Mouse (Mus musculus) neural tube, embryonic 15.5 days (tissue): ENCODE data around the gene Rem2. TPM values are rescaled to one million over a fixed set of nuclear protein-coding genes. Genes with fewer than 3 reads are reported as not detected.

Source experiments
- ATAC-seq: fragments of 200-750 bp; cut with Nextera tagmentation; 2 replicates; pipeline ENCODE4 v1.8.0; 2017; ENCODE audit warnings: mild to moderate bottlenecking, moderate TSS enrichment, moderate library complexity; ENCODE audit not compliant: low FRiP score
- H3K27ac ChIP-seq: fragments of 300-500 bp; sonication (generic); replicated peaks from 2 replicates; pipeline ENCODE4 v1.5.1; 2015; ENCODE audit warnings: mild to moderate bottlenecking, inconsistent platforms
- H3K27me3 ChIP-seq: fragments of 300-500 bp; sonication (generic); replicated peaks from 2 replicates; pipeline ENCODE4 v1.6.1; 2015; ENCODE audit warnings: inconsistent platforms
- H3K36me3 ChIP-seq: fragments of 300-500 bp; sonication (generic); 2 replicates; pipeline ENCODE4 v1.6.1; 2015; ENCODE audit warnings: inconsistent platforms
- H3K4me1 ChIP-seq: fragments of 300-500 bp; sonication (generic); 2 replicates; pipeline ENCODE4 v1.6.1; 2015; ENCODE audit warnings: inconsistent platforms
- H3K4me2 ChIP-seq: fragments of 300-500 bp; sonication (generic); 2 replicates; pipeline ENCODE4 v1.6.1; 2015; ENCODE audit warnings: inconsistent platforms, mild to moderate bottlenecking, moderate library complexity
- H3K4me3 ChIP-seq: fragments of 300-500 bp; sonication (generic); replicated peaks from 2 replicates; pipeline ENCODE4 v1.5.1; 2015; ENCODE audit warnings: mild to moderate bottlenecking, inconsistent platforms
- H3K9ac ChIP-seq: fragments of 300-500 bp; sonication (generic); replicated peaks from 2 replicates; pipeline ENCODE4 v1.6.1; 2015; ENCODE audit warnings: mild to moderate bottlenecking, inconsistent platforms
- H3K9me3 ChIP-seq: fragments of 300-500 bp; sonication (generic); replicated peaks from 2 replicates; pipeline ENCODE4 v1.6.1; 2016; ENCODE audit warnings: inconsistent platforms
- WGBS: fragments of 180-500 bp; shearing (Covaris S2); methylation state at CpG from one replicate; pipeline ENCODE4 v1.1.7; 2015; ENCODE audit warnings: mixed read lengths; 5-methylcytosine and 5-hydroxymethylcytosine counted together
- polyA plus RNA-seq: library from polyadenylated mRNA; unstranded; fragments of >200 nt; fragmentation: Nextera tagmentation; extraction: Ambion mirVana; gene quantifications from 2 replicates; pipeline ENCODE4 v1.2.1, GENCODE M21; 2015

Gene Rem2
- polyA plus RNA-seq, 1 experiment from 2014 or later, result 44.0 TPM

DNA sequence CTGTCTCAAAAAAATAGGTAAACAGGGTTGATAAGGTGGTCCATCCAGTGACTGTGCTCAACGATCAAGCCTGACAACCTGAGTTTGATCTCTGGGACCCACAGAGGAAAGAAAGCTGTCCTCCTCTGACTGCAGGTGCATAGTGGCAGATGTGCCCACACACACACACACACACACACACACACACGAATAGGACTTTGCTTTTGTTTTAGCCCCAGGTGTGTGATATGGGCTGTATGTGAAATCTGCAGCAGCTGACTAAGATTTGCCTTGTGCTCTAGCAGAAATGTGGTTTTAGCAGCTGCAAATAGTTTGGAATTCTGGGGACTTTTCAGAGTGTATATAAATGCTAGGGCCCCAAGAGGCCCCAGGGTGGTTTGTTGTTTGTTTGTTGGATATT is 23.4 kb downstream of the Rem2 start:
- H3K4me3 ChIP-seq, result no peak overlapping the region
- H3K4me2 ChIP-seq, result no peak overlapping the region
- no peak for ATAC-seq
- H3K9me3 ChIP-seq, result no peaks in the 10 kb centered on the region
- no peaks in the 10 kb centered on the region for H3K4me1 ChIP-seq
- 76% methylated on average over 2 of the region's 2 CpGs for WGBS
- no peak overlapping the region for H3K9ac ChIP-seq
- H3K27ac ChIP-seq, result no peak overlapping the region
- H3K27me3 ChIP-seq, result no peaks in the 10 kb centered on the region
- H3K36me3 ChIP-seq, result no peaks in the 10 kb centered on the region

- Histone ChIP-seq H3K9me3 (no peaks in the 10 kb centered on the region), H3K36me3 (peaks cover 3% of the 10 kb centered on the region; the same call in 1 of the 2 replicates), H3K27ac (no peak overlapping the region), H3K27me3 (no peaks in the 10 kb centered on the region), H3K4me3 (no peak overlapping the region), H3K4me2 (no peak overlapping the region), H3K9ac (no peak overlapping the region), H3K4me1 (no peaks in the 10 kb centered on the region)
- ATAC-seq, result no peak
- WGBS, result 78% methylated on average over 2 of the region's 2 CpGs
Measured at GRCm38 (mm10) chr14:54501365-54501764, 25.5 kb downstream of the Rem2 start.

DNA sequence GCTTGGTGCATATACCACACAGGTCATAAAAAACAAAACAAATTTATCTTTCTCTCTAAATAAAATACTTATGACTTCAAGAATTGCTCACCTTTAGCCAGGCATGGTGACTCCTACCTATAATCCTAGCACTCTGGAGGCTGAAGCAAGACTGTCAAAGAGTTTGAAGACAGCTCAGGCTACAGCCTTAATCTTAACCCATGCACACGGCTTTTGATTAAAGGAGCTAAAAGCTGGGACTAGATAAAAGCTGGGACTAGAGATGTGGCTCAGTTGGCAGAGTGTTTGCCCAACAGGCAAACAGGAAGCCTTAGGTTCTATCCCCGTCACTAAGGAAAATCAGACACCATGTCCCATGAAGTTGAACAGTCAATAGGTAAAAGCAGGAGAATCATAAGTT is 27.2 kb downstream of the Rem2 start:
- H3K9me3 ChIP-seq, result no peaks in the 10 kb centered on the region
- no peak overlapping the region for H3K27ac ChIP-seq
- H3K4me1 ChIP-seq, result no peaks in the 10 kb centered on the region
- no peak overlapping the region for H3K4me3 ChIP-seq
- WGBS, result 88% methylated on average over 2 of the region's 2 CpGs
- H3K4me2 ChIP-seq, result no peak overlapping the region
- peaks cover 21% of the 10 kb centered on the region for H3K36me3 ChIP-seq
- H3K9ac ChIP-seq, result no peak overlapping the region
- H3K27me3 ChIP-seq, result no peaks in the 10 kb centered on the region
- ATAC-seq, result no peak

DNA sequence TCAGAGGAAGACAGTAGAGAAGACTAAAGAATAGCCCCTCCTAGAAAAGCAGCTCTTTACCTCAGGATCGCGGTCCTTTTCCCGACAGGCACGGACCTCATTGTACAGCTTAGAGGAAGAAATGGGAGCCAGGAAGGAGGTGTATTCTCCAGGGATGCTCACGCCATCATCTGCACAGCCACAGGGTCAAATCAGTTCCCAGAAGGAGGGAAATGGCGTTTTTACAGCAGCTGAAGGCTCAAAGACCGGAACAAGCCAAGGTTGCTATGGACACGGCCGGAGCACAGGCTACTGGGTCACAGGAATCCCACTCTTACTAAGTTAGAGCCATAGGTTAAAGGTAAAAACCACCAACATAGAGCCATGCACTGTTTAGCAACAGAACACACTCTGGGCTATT is 33.9 kb downstream of the Rem2 start:
- H3K27me3 ChIP-seq, result no peaks in the 10 kb centered on the region
- no peak overlapping the region for H3K27ac ChIP-seq
- WGBS, result 86% methylated on average over 9 of the region's 9 CpGs
- no peak for ATAC-seq
- H3K9me3 ChIP-seq, result no peaks in the 10 kb centered on the region
- H3K4me3 ChIP-seq, result no peak overlapping the region
- H3K4me1 ChIP-seq, result no peaks in the 10 kb centered on the region
- H3K4me2 ChIP-seq, result no peak overlapping the region
- no peak overlapping the region for H3K9ac ChIP-seq
- H3K36me3 ChIP-seq, result peaks cover 87% of the 10 kb centered on the region

- WGBS, result 4% methylated on average over 17 of the region's 17 CpGs
- peak overlapping the region; percentile 76 for H3K9ac ChIP-seq
- ATAC-seq, result peak; percentile 66
- H3K4me3 ChIP-seq, result peak overlapping the region; percentile 77
- peak overlapping the region; percentile 71 for H3K4me2 ChIP-seq
- H3K27me3 ChIP-seq, result no peaks in the 10 kb centered on the region
- H3K27ac ChIP-seq, result peak overlapping the region; percentile 87
- H3K9me3 ChIP-seq, result no peaks in the 10 kb centered on the region
- peaks cover 34% of the 10 kb centered on the region for H3K36me3 ChIP-seq
- H3K4me1 ChIP-seq, result peaks cover 31% of the 10 kb centered on the region
Measured at GRCm38 (mm10) chr14:54516710-54517310, 40.9 kb downstream of the Rem2 start.

DNA sequence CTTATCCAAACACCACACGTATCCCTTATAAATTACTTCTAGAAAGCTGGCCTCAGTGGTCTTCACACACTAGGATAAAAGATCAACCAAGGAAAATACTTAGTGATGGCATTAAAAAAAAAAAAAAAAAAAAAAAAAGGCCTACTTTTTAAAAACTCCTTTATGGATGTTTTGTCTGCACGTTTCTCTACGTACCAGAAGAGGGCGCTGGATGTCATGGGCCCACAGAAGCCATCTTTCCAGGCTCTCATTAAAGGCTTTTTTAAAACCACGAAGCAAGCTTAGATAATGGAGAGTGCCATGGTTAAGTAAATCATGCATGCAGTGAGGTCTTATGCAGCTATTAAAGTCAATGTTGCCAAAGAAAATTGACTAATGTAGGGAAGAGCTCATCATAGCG is 47.7 kb downstream of the Rem2 start:
- Histone ChIP-seq H3K9ac (no peak overlapping the region), H3K4me2 (no peak overlapping the region), H3K27ac (no peak overlapping the region), H3K4me3 (no peak overlapping the region), H3K27me3 (no peaks in the 10 kb centered on the region), H3K9me3 (no peaks in the 10 kb centered on the region), H3K4me1 (peaks cover 23% of the 10 kb centered on the region), H3K36me3 (no peaks in the 10 kb centered on the region)
- no peak for ATAC-seq
- 28% methylated on average over 6 of the region's 6 CpGs for WGBS

DNA sequence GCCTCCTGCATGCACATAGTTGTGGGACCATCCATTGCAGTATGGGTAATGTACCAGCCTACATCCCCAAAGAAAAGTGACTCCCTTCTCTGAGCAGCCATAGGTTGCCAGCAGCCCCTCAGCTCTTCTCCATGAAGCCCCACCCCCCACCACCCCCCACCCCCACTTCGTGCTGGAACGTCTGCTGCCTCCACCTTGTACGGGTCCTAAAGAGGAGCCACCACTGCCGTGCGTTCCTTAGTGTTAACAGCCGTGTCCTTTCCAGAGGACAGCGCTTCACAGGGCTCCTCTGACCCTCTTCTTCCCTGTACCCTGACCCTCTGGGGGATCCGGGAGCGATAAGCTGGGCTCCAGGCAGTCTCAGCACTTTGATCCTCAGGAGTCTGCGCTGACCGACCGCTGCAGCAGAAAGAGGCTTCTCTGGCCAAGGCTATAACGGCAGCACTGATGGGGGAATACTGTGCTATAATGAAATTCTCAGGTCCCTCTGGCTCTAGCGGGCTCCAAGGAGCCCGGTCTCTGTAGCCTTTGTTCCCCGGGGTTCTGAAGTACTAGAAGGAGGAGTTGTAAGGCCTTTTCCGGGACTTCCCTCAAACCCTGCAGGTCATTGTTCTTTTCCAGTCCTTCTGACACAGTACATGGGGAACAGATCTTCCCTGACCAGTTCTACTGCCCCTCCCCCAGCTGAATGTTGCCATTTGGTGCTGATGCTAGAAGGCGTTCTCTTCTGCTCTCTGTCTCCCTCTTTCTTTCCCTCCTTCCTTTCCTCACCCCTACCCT is 51.5 kb downstream of the Rem2 start:
- peak; percentile 88 for ATAC-seq
- H3K4me2 ChIP-seq, result peak overlapping the region; percentile 71
- H3K9ac ChIP-seq, result peak overlapping the region; percentile 54
- H3K27ac ChIP-seq, result peak overlapping the region; percentile 77
- H3K4me3 ChIP-seq, result peak overlapping the region; percentile 42
- no peaks in the 10 kb centered on the region for H3K27me3 ChIP-seq
- H3K4me1 ChIP-seq, result peaks cover 21% of the 10 kb centered on the region
- H3K9me3 ChIP-seq, result no peaks in the 10 kb centered on the region
- H3K36me3 ChIP-seq, result no peaks in the 10 kb centered on the region
- 1% methylated on average over 18 of the region's 18 CpGs for WGBS

DNA sequence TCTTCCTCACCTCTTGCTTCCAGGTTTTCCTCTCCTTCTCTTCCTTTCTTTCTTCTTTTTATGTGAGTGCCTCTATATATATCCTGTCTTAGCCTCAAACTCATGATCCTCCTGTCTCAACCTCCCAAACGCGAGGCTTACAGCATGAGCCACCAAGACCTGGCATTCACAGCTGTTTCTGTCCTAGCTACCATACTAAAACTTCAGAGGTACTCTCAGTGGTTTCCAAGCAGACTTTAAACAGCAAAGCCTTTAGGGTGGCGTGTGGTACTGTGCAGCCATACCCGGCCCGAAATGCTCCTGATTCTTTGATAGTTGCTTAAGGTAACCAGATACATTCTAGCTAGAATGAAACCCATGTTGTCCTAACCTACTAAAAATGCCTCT is 52.1 kb downstream of the Rem2 start:
- 23% methylated on average over 5 of the region's 5 CpGs for WGBS
- H3K4me1 ChIP-seq, result peaks cover 21% of the 10 kb centered on the region
- H3K4me2 ChIP-seq, result peak overlapping the region; percentile 71
- H3K27ac ChIP-seq, result peak overlapping the region; percentile 77
- no peaks in the 10 kb centered on the region for H3K36me3 ChIP-seq
- H3K9ac ChIP-seq, result peak overlapping the region; percentile 54; the same call in 1 of the 2 replicates
- H3K4me3 ChIP-seq, result peak overlapping the region; percentile 42; the same call in 1 of the 2 replicates
- H3K27me3 ChIP-seq, result no peaks in the 10 kb centered on the region
- H3K9me3 ChIP-seq, result no peaks in the 10 kb centered on the region
- ATAC-seq, result no peak

DNA sequence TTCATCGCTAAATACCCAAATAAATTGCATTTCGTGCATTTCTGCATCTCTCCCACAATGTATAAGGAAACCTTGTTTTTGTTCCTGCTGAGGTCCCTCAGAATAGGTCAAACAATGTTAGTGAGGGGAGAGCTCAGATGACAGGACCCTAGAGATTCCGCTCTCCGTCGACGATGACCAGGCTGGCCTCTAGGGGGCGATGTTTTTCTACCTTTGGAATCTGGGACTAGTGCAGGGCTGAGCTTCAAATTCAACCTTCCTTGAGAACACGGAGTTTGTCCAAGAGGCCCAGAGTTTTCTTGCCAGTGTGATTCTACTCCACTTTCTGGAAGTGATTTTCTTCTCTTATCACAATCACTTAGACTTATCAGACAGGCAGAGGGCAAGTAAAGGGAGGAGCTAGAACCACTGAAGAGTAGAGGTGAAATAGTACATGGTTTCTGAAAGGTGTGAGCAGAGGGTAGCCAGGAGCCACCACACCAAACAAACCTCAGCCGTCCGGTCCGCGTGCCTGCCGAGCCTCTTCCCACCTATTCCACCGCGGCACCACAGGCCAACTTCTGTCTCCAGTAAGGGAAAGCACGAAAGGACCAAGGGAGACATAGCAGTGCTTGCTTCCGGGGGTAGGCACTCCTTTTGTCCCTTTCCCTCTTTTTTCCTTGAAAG is 52.7 kb downstream of the Rem2 start:
- ATAC-seq, result peak; percentile 53; the same call in 1 of the 2 replicates
- no peaks in the 10 kb centered on the region for H3K36me3 ChIP-seq
- no peak overlapping the region for H3K4me3 ChIP-seq
- H3K9ac ChIP-seq, result no peak overlapping the region
- WGBS, result 11% methylated on average over 17 of the region's 17 CpGs
- no peaks in the 10 kb centered on the region for H3K27me3 ChIP-seq
- no peaks in the 10 kb centered on the region for H3K9me3 ChIP-seq
- peaks cover 21% of the 10 kb centered on the region for H3K4me1 ChIP-seq
- H3K4me2 ChIP-seq, result peak overlapping the region; percentile 71; the same call in 1 of the 2 replicates
- H3K27ac ChIP-seq, result peak overlapping the region; percentile 77

Other genes starting within 250 kb of the Rem2 start
- gene Dad1, start 222.0 kb upstream of the Rem2 start, polyA plus RNA-seq, result 414 and 416 TPM in 2 replicates
- 54.0 and 58.6 TPM in 2 replicates for gene Abhd4, start 221.9 kb upstream of the Rem2 start, polyA plus RNA-seq
- gene Olfr49, start 191.2 kb upstream of the Rem2 start, polyA plus RNA-seq, result not detected in 2 replicates
- gene Oxa1l, start 115.3 kb upstream of the Rem2 start, polyA plus RNA-seq, result 59.6 and 61.3 TPM in 2 replicates
- gene Slc7a7, start 58.3 kb upstream of the Rem2 start, polyA plus RNA-seq, result 6.2 and 7.9 TPM in 2 replicates
- 236 and 303 TPM in 2 replicates for gene Mrpl52, start 49.2 kb upstream of the Rem2 start, polyA plus RNA-seq
- gene Mmp14, start 44.5 kb upstream of the Rem2 start, polyA plus RNA-seq, result 40.7 and 60.5 TPM in 2 replicates
- 31.8 and 33.7 TPM in 2 replicates for gene Lrp10, start 12.0 kb upstream of the Rem2 start, polyA plus RNA-seq
- gene Prmt5, start 41.4 kb downstream of the Rem2 start, polyA plus RNA-seq, result 92.3 and 93.9 TPM in 2 replicates
- 20.5 and 34.8 TPM in 2 replicates for gene Haus4, start 78.5 kb downstream of the Rem2 start, polyA plus RNA-seq
- 6.1 and 12.9 TPM in 2 replicates for gene Ajuba, start 101.5 kb downstream of the Rem2 start, polyA plus RNA-seq
- gene 4931414P19Rik, start 129.9 kb downstream of the Rem2 start, polyA plus RNA-seq, result 4.4 and 6.5 TPM in 2 replicates
- gene Psmb5, start 141.9 kb downstream of the Rem2 start, polyA plus RNA-seq, result 446 and 448 TPM in 2 replicates
- 0.04 and 27.8 TPM in 2 replicates for gene Psmb11, start 145.3 kb downstream of the Rem2 start, polyA plus RNA-seq
- not detected in 2 replicates for gene Gm17606, start 164.9 kb downstream of the Rem2 start, polyA plus RNA-seq
- 13.2 and 14.0 TPM in 2 replicates for gene Cdh24, start 165.3 kb downstream of the Rem2 start, polyA plus RNA-seq
- gene 1700123O20Rik, start 210.1 kb downstream of the Rem2 start, polyA plus RNA-seq, result 72.2 and 72.3 TPM in 2 replicates
- gene Acin1, start 210.8 kb downstream of the Rem2 start, polyA plus RNA-seq, result 113 and 115 TPM in 2 replicates
- 0.18 and 0.19 TPM in 2 replicates for gene Gm29776, start 222.7 kb downstream of the Rem2 start, polyA plus RNA-seq
- gene Cebpe, start 236.1 kb downstream of the Rem2 start, polyA plus RNA-seq, result 0.12 and 0.29 TPM in 2 replicates